Mouse (Mus musculus) stomach, embryonic 16.5 days (tissue): Measurements from ENCODE around the gene Ptprcap. TPM values are rescaled to one million over a fixed set of nuclear protein-coding genes. Genes with fewer than 3 reads are reported as not detected.

ENCODE experiments used
- ATAC-seq: fragments of 200-750 bp; cut with Nextera tagmentation; 2 replicates; pipeline ENCODE4 v1.8.0; 2017; ENCODE audit warnings: moderate number of reproducible peaks, moderate TSS enrichment; ENCODE audit not compliant: insufficient read depth, low FRiP score
- H3K27ac ChIP-seq: fragments of 300-500 bp; sonication (generic); 2 replicates; pipeline ENCODE4 v1.5.1; 2014; ENCODE audit warnings: low read length
- H3K27me3 ChIP-seq: fragments of 300-500 bp; sonication (generic); 2 replicates; pipeline ENCODE4 v1.6.1; 2014; ENCODE audit warnings: low read length, control low read depth, mixed read lengths; ENCODE audit not compliant: control insufficient read depth, insufficient read depth
- H3K36me3 ChIP-seq: fragments of 300-500 bp; sonication (generic); 2 replicates; pipeline ENCODE4 v1.6.1; 2014; ENCODE audit warnings: low read length; ENCODE audit not compliant: control insufficient read depth, insufficient read depth
- H3K4me1 ChIP-seq: fragments of 300-500 bp; sonication (generic); 2 replicates; pipeline ENCODE4 v1.6.1; 2014; ENCODE audit warnings: low read length, control low read depth, mixed read lengths; ENCODE audit not compliant: control insufficient read depth, insufficient read depth
- H3K4me2 ChIP-seq: fragments of 300-500 bp; sonication (generic); 2 replicates; pipeline ENCODE4 v1.6.1; 2014; ENCODE audit warnings: low read depth, low read length, mixed read lengths
- H3K4me3 ChIP-seq: fragments of 300-500 bp; sonication (generic); replicated peaks from 2 replicates; pipeline ENCODE4 v1.5.1; 2014; ENCODE audit warnings: mild to moderate bottlenecking, low read length
- H3K9ac ChIP-seq: fragments of 300-500 bp; sonication (generic); 2 replicates; pipeline ENCODE4 v1.6.1; 2014; ENCODE audit warnings: low read length
- H3K9me3 ChIP-seq: fragments of 300-500 bp; sonication (generic); replicated peaks from 2 replicates; pipeline ENCODE4 v1.6.1; 2016; ENCODE audit warnings: low read length, control low read depth; ENCODE audit not compliant: control insufficient read depth
- WGBS: fragments of 180-500 bp; shearing (Covaris S2); extraction: QIAGEN DNeasy Blood & Tissue Kit; methylation state at CpG from one replicate; pipeline ENCODE4 v1.1.7; 2014; 5-methylcytosine and 5-hydroxymethylcytosine counted together
- polyA plus RNA-seq: library from polyadenylated mRNA; unstranded; fragments of >200 nt; fragmentation: Nextera tagmentation; extraction: Ambion mirVana; gene quantifications from 2 replicates; pipeline ENCODE4 v1.2.1, GENCODE M21; 2015

Gene Ptprcap
- polyA plus RNA-seq, 1 experiment from 2014 or later = 6.2 TPM

DNA sequence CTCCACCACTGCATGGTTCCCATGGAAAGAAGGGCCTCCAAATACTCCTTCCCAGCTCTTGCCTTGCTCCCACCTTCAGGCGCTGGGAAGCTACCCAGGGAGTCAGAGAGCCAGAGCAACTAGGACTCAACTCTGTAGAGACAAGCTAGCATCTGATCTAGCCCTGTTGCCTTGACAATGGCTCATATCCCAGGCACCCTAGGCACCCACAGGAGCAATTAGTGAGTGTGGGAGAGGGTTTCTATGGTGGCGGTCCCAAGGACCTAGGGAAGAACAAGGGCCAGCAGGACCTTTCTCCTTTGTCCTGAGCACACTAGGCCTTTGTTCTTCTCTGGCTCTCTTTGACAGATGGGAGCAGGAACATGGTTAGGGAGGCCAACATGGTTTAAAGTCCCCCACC, 30.3 kb downstream of the Ptprcap start:
- Histone ChIP-seq H3K4me1 (peaks cover 8% of the 10 kb centered on the region), H3K9me3 (no peaks in the 10 kb centered on the region), H3K4me2 (no peak overlapping the region), H3K9ac (no peak overlapping the region), H3K4me3 (no peak overlapping the region), H3K27ac (no peak overlapping the region), H3K36me3 (no peaks in the 10 kb centered on the region), H3K27me3 (no peaks in the 10 kb centered on the region)
- no peak for ATAC-seq
- WGBS = 81% methylated on average over 2 of the region's 2 CpGs

DNA sequence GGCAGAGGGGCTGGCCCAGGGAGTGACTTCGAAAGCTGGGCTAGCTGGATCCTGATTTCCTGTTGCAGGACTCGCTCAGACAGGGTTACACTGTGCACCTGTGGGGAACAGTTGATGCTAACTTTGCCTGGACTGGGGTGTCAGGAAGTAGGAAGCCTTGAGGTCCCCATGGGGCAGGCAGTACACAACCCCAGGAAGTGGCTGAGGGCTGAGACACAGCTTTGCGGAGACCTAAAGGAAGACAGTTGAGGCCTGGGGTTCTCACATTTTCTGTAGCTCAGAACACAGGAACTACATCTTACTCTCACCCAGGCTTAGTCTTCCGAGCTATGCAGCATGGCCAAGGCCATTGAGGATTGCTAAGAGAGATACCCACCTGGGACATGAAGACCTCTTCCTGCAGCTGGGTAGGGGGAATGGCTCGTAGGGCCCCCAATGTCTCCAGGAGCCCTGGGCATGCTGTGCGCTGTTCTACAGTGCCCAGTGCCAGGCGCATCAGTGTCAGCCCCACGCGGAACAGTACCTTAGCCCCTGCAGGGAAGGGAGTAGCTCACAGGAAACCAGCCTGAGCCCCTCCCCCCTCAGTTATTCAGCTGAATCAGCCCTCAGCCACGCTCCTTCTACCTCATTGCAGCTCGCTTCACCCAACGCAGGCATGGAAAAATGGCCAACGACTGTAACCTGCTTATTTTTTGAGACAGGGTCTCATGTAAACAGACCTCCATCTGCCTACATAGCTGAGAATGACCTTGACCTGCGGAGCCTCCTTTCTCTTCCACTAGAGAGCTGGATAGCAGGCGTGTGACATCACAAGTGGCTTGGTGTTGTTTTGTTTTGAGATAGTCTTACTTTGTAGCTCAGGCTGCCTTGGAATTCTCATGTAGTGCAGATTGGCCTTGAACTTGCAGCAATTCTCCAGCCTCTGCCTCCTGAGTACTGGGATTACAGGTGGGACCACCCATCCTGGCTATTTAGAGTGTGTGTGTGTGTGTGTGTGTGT, 31.9 kb downstream of the Ptprcap start:
- H3K4me2 ChIP-seq = no peak overlapping the region
- no peak overlapping the region; the same call in 1 of the 2 replicates for H3K27ac ChIP-seq
- ATAC-seq = no peak
- WGBS = 50% methylated on average over 15 of the region's 15 CpGs
- H3K27me3 ChIP-seq = no peaks in the 10 kb centered on the region
- peaks cover 8% of the 10 kb centered on the region for H3K4me1 ChIP-seq
- no peak overlapping the region for H3K4me3 ChIP-seq
- H3K36me3 ChIP-seq = no peaks in the 10 kb centered on the region
- H3K9me3 ChIP-seq = no peaks in the 10 kb centered on the region
- H3K9ac ChIP-seq = 0 out of 2 replicates have a peak overlapping the region, but pooled peaks have one; percentile 20

GRCm38 (mm10) chr19:4187303-4187702, 33.9 kb downstream of the Ptprcap start:
- H3K27ac ChIP-seq = no peak overlapping the region
- no peak overlapping the region for H3K9ac ChIP-seq
- no peaks in the 10 kb centered on the region for H3K27me3 ChIP-seq
- WGBS = 74% methylated on average over 3 of the region's 3 CpGs
- H3K9me3 ChIP-seq = no peaks in the 10 kb centered on the region
- ATAC-seq = no peak
- H3K36me3 ChIP-seq = no peaks in the 10 kb centered on the region
- H3K4me1 ChIP-seq = peaks cover 7% of the 10 kb centered on the region
- H3K4me3 ChIP-seq = no peak overlapping the region
- H3K4me2 ChIP-seq = no peak overlapping the region

GRCm38 (mm10) chr19:4189051-4189620, 35.7 kb downstream of the Ptprcap start:
- 90% methylated on average over 12 of the region's 12 CpGs for WGBS
- H3K9me3 ChIP-seq = no peaks in the 10 kb centered on the region
- no peak overlapping the region for H3K4me3 ChIP-seq
- peaks cover 19% of the 10 kb centered on the region for H3K4me1 ChIP-seq
- ATAC-seq = no peak
- peaks cover 11% of the 10 kb centered on the region; the same call in 1 of the 2 replicates for H3K36me3 ChIP-seq
- H3K4me2 ChIP-seq = no peak overlapping the region
- no peak overlapping the region for H3K27ac ChIP-seq
- no peaks in the 10 kb centered on the region for H3K27me3 ChIP-seq
- H3K9ac ChIP-seq = no peak overlapping the region

GRCm38 (mm10) chr19:4190831-4191334, 37.5 kb downstream of the Ptprcap start, which contains the start of gene Tbc1d10c:
Tbc1d10c (minus strand) TSS chr19:4191284.
- Histone ChIP-seq H3K36me3 (peaks cover 22% of the 10 kb centered on the region; the same call in 1 of the 2 replicates), H3K4me1 (peaks cover 19% of the 10 kb centered on the region), H3K4me3 (peak within 1 kb of the TSS; percentile 93), H3K4me2 (peak within 1 kb of the TSS; percentile 97), H3K9me3 (no peaks in the 10 kb centered on the region), H3K27me3 (no peaks in the 10 kb centered on the region), H3K9ac (peak within 1 kb of the TSS; percentile 99), H3K27ac (peak within 1 kb of the TSS; percentile 96)
- WGBS = 54% methylated on average over 4 of the region's 4 CpGs
- ATAC-seq = no peak

DNA sequence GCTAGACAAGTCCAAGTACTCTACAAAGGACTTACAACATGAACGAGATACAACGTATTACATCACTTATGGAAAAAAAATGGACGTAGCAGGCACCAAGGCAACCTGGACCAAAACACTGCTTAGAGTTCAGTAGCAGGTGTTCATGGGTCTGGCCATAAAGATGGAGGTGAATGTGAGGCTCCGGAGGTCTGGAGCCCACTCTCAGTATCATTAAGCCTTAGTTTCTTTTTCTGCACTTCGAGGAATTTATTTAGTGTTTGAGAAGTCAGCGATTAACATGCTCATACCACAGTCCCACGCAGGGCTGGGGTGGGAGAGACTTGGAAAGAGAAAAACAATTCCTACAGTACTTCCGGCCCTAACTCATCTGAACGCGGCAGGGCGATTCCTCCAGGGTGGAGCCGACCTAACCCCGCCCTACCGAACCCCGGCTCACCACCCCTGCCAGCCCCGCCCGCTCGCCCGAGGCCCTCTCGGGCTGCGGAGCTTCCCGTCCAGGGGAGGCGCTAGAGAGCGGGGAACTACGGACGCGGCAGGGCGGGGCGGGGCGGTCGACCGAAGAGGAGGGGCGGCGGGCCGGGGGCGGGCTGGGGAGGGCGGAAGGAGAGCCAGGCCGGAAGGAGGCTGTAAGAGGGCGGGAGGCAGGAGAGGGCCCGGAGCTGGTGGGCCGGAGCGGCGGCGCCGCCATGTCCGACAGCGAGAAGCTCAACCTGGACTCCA, 38.3 kb downstream of the Ptprcap start, which contains the start of gene Ppp1ca:
Gene Ppp1ca, plus strand, starts transcription at position 538 of the 723 bp plus-strand sequence.
- no peaks in the 10 kb centered on the region for H3K9me3 ChIP-seq
- peak within 1 kb of the TSS; percentile 93 for H3K4me3 ChIP-seq
- H3K36me3 ChIP-seq = peaks cover 24% of the 10 kb centered on the region; the same call in 1 of the 2 replicates
- peak within 1 kb of the TSS; percentile 96 for H3K27ac ChIP-seq
- no peaks in the 10 kb centered on the region for H3K27me3 ChIP-seq
- H3K4me1 ChIP-seq = peaks cover 19% of the 10 kb centered on the region
- H3K9ac ChIP-seq = peak within 1 kb of the TSS; percentile 99
- peak; percentile 95 for ATAC-seq
- 3% methylated on average over 43 of the region's 47 CpGs for WGBS
- H3K4me2 ChIP-seq = peak within 1 kb of the TSS; percentile 97

DNA sequence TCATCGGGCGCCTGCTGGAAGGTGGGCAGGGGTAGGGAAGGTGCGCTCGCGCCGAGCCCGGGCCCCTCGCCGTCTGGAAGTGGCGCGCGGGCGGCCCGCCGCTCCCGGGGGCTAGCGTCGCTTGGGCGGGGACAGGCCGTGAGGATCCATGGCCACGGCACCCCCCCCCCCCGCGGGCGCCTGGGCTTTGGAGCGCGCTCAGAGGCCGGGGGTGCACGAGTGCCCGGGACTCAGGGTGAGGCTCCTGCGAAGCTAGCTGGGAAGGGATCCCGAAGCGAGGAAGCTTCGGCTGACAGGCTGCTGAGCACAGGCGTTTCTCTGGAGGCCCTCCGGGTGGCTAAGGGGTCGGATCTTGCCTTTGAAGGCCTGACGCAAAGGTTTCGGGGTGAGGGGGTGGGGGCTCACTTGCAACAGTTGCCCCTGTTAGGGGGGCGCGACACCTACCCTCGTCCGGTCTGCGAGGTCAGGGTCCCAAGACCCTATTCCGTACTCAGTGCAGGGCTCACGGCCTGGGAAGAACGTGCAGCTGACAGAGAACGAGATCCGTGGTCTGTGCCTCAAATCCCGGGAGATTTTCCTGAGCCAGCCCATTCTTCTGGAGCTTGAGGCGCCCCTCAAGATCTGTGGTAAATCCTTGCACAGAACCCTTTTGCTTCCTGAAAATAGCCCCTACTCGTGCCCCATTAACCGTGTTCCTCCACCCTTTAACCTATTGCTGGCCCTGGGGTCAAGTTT, 39.0 kb downstream of the Ptprcap start:
- Histone ChIP-seq H3K36me3 (peaks cover 24% of the 10 kb centered on the region; the same call in 1 of the 2 replicates), H3K4me2 (peak overlapping the region; percentile 97), H3K4me3 (peak overlapping the region; percentile 93), H3K4me1 (peaks cover 19% of the 10 kb centered on the region), H3K27me3 (no peaks in the 10 kb centered on the region), H3K9me3 (no peaks in the 10 kb centered on the region), H3K27ac (peak overlapping the region; percentile 96), H3K9ac (peak overlapping the region; percentile 99)
- peak; percentile 48 for ATAC-seq
- under 1% methylated on average over 50 of the region's 52 CpGs for WGBS

DNA sequence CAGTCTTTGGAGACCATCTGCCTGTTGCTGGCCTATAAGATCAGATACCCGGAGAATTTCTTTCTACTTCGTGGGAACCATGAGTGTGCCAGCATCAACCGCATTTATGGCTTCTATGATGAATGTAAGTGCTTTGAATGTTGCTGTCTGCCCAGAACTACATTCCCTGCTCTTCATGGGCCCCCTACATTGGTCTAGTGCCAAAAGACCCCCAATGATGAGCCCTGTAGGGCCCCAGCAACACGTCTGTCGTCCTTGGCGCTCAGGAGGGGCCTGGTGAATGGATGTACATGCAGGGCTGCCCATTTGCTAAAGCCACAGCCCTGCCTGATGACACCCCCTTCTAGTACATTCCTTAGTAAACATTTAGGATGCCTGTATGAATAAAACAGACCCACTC, 39.7 kb downstream of the Ptprcap start:
- Histone ChIP-seq H3K4me2 (peak overlapping the region; percentile 97), H3K27me3 (no peaks in the 10 kb centered on the region), H3K9me3 (no peaks in the 10 kb centered on the region), H3K36me3 (peaks cover 24% of the 10 kb centered on the region; the same call in 1 of the 2 replicates), H3K4me1 (peaks cover 19% of the 10 kb centered on the region), H3K4me3 (peak overlapping the region; percentile 93), H3K9ac (peak overlapping the region; percentile 99), H3K27ac (peak overlapping the region; percentile 96; the same call in 1 of the 2 replicates)
- ATAC-seq = no peak
- WGBS = 48% methylated on average over 6 of the region's 6 CpGs
